Mouse (Mus musculus): Measurements from ENCODE around the gene Olfr807. TPM values are rescaled to one million over a fixed set of nuclear protein-coding genes. Genes with fewer than 3 reads are reported as not detected.

The Olfr807 gene
- total RNA-seq (2021) = not detected

DNA sequence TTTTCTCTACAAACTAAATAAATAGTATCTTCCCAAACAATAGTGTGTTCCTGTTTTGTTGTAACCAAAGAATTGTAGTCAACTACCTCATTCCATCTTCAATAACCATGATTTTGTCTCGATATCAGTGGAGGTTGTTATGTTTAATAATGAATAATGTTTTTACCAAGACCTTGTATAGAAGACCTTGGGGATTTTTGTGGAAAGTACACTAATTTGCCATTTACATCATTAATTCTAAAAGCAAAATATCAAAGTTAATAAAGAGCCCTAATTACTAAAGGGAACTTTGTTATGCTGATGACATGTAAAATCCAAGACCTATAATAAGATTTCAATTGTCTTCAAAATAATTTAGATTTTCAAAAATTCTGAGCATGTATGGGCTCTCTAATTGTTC, at the start of gene Olfr807:
Olfr807 (minus strand) TSS at position 101 of the 400 bp plus-strand sequence.
- no peak for DNase-seq

DNA sequence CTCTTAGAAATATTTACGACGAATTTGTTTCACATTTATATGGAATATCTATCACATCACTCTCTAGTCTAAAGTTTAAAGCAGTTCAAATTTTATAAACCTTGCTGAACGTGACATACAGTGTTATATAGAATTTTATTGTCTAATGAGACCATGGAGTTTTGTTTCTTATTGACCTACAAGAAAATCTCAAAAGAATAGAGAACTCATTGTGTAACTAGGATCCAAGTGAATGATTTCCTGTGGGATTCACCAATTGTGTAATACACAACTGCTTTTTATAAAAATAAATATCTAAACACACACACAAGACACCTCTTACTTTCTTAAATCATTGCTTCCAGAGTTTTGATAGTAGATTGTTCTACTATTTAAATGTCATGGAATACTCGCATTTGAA, 46.7 kb upstream of the Olfr807 start, which contains the start of gene Olfr811:
Olfr811 (minus strand) TSS at position 101 of the 400 bp plus-strand sequence.
- DNase-seq = no peak

DNA sequence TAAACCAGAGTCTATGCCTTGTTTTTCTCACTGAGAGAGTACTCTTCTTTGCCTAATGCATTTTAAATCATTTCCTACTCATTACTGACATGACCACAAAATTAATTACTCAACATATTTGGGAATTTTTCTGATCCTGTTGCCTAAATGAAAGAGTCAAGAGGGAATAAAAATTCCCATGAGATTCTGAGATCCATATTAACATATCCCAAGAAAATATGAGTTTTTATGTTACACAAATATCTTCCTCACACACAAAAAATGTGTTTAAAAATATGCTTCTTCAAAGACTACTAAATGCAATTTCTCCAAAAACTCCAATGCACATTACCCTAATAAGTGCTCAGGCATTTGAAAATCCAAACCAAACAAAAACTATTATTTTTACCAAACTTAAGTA, 37.2 kb upstream of the Olfr807 start, which contains the start of gene Olfr810:
Olfr810 (minus strand) TSS at position 101 of the 400 bp plus-strand sequence.
- no peak for DNase-seq

GRCm38 (mm10) chr10:129778123-129778522, 20.5 kb upstream of the Olfr807 start:
- no peak for DNase-seq

GRCm38 (mm10) chr10:129774338-129774737, 16.7 kb upstream of the Olfr807 start, which contains the start of gene Olfr809:
Olfr809 (plus strand) TSS chr10:129774638.
- DNase-seq = no peak

- DNase-seq = no peak
Observed at GRCm38 (mm10) chr10:129765182-129765581, 7.6 kb upstream of the Olfr807 start, which contains the start of gene Olfr808. Olfr808 (plus strand) TSS chr10:129765482.

GRCm38 (mm10) chr10:129741821-129742220, 15.8 kb downstream of the Olfr807 start, which contains the start of gene Olfr806:
Olfr806 (minus strand) TSS chr10:129741921.
- no peak for DNase-seq

GRCm38 (mm10) chr10:129729275-129729674, 28.3 kb downstream of the Olfr807 start, which contains the start of gene Olfr805:
Olfr805 (minus strand) TSS chr10:129729375.
- no peak for DNase-seq

Small RNA genes lying within 50 kb of the gene (microRNA-seq; reads per million reads assigned to microRNA genes)
- gene Gm24485 = 0 reads per million in 2 experiments

Other genes with a start within 250 kb of the Olfr807 start
- not detected for gene Olfr791, start 236.0 kb downstream of the Olfr807 start, total RNA-seq (2021)
- gene Olfr792, start 218.6 kb downstream of the Olfr807 start, total RNA-seq (2021) = not detected
- not detected for gene Olfr794, start 190.1 kb downstream of the Olfr807 start, total RNA-seq (2021)
- not detected for gene Olfr796, start 145.2 kb downstream of the Olfr807 start, total RNA-seq (2021)
- not detected for gene Olfr798, start 129.9 kb downstream of the Olfr807 start, total RNA-seq (2021)
- not detected for gene Olfr799, start 120.3 kb downstream of the Olfr807 start, total RNA-seq (2021)
- gene Olfr800, start 100.1 kb downstream of the Olfr807 start, total RNA-seq (2021) = not detected
- gene Olfr801, start 83.9 kb downstream of the Olfr807 start, total RNA-seq (2021) = not detected
- not detected for gene Olfr802, start 69.6 kb downstream of the Olfr807 start, total RNA-seq (2021)
- gene Olfr803, start 63.5 kb downstream of the Olfr807 start, total RNA-seq (2021) = not detected
- not detected for gene Olfr804, start 54.6 kb downstream of the Olfr807 start, total RNA-seq (2021)
- gene Olfr805, start 28.4 kb downstream of the Olfr807 start, total RNA-seq (2021) = not detected
- not detected for gene Olfr806, start 15.9 kb downstream of the Olfr807 start, total RNA-seq (2021)
- not detected for gene Olfr808, start 7.7 kb upstream of the Olfr807 start, total RNA-seq (2021)
- gene Olfr809, start 16.8 kb upstream of the Olfr807 start, total RNA-seq (2021) = not detected
- not detected for gene Olfr810, start 37.1 kb upstream of the Olfr807 start, total RNA-seq (2021)
- not detected for gene Olfr811, start 46.6 kb upstream of the Olfr807 start, total RNA-seq (2021)
- gene Olfr812, start 88.3 kb upstream of the Olfr807 start, total RNA-seq (2021) = not detected
- not detected for gene Olfr813, start 97.6 kb upstream of the Olfr807 start, total RNA-seq (2021)
- not detected for gene Olfr814, start 122.1 kb upstream of the Olfr807 start, total RNA-seq (2021)
- not detected for gene Olfr815, start 148.1 kb upstream of the Olfr807 start, total RNA-seq (2021)
- not detected for gene Olfr816, start 157.8 kb upstream of the Olfr807 start, total RNA-seq (2021)
- not detected for gene Olfr818, start 191.3 kb upstream of the Olfr807 start, total RNA-seq (2021)
- gene Olfr819, start 209.5 kb upstream of the Olfr807 start, total RNA-seq (2021) = not detected
- gene Olfr247, start 218.3 kb upstream of the Olfr807 start, total RNA-seq (2021) = not detected
- gene Gm10310, start 227.3 kb upstream of the Olfr807 start, total RNA-seq (2021) = not detected